Mouse (Mus musculus): ENCODE data around the gene Sell. TPM values are rescaled to one million over a fixed set of nuclear protein-coding genes. Genes with fewer than 3 reads are reported as not detected.
A peak's percentile ranks its signal among the peaks of the same experiment; 100 is the strongest.

Sell gene
- total RNA-seq, 2 experiments from 2014 or later = 0.24 to 0.29 TPM

DNA sequence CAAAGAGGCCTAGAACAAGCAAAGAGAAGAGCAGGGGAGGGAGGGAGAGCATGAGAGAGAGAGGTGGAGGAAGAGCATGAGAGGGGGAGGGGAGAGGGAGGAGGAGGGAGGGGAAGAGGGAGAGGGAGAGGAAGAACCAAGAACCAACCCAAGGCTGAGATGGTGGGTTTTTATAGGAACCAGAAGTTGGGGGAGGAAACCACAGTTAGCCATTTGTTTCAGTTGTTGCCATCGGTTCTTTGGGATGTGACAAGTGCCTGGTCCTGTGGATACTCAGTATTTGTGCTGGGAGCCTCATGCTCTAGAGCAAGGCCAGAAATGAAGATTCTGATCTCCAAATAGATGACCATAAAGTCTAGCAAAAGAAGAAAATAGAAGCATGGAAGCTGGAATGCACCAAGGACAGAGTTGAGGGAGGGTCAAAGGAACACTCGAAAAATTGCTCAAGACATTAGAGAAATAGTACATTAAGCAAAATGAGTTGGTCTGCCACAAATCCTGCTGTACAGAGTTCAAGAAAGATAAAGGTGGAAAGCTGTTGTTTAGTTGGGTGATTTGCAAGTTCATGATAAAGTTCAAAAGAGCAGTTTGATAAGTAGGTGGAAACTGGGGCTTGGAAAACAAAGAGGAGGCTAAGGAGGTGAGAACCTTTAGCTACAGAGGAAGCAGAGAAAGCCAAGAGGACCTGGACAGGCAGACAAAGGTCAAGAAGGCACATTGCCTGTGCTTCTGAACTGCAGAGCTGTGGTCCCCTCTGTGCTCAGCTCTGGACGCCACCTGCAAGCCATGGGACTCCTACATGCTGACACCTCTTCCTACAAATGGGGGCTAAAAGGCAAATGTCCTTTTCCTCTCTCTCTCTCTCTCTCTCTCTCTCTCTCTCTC is 58.4 kb downstream of the Sell start:
- DNase-seq = no peak
- intact Hi-C loops (cut with DNase I; ENCODE audit: low total_unique reads) = no loop called here

- intact Hi-C loops (cut with DNase I; ENCODE audit: low total_unique reads) = no loop called here
- DNase-seq = no peak
Observed at GRCm38 (mm10) chr1:164120777-164121158, 59.0 kb downstream of the Sell start.

- DNase-seq = no peak
- intact Hi-C loops (cut with DNase I; ENCODE audit: low total_unique reads) = no loop called here
Observed at GRCm38 (mm10) chr1:164123836-164124235, 62.1 kb downstream of the Sell start.

GRCm38 (mm10) chr1:164130013-164130412 is 68.2 kb downstream of the Sell start:
- DNase-seq = no peak
- intact Hi-C loops (cut with DNase I; ENCODE audit: low total_unique reads) = no loop called here

GRCm38 (mm10) chr1:164132609-164133008 is 70.8 kb downstream of the Sell start:
- intact Hi-C loops (cut with DNase I; ENCODE audit: low total_unique reads) = no loop called here
- DNase-seq = peak; percentile 10

Other genes starting within 250 kb of the Sell start
- 1 to 10 TPM; 4.0 to 5.2 TPM for gene Scyl3, start 132.9 kb upstream of the Sell start, total RNA-seq (2021)
- 1 to 10 TPM in 1 of 2 experiments, under 1 TPM in 1; 0.62 to 1.2 TPM for gene BC055324, start 67.2 kb upstream of the Sell start, total RNA-seq (2021)
- 1 to 10 TPM; 2.8 to 3.3 TPM for gene Mettl18, start 67.1 kb upstream of the Sell start, total RNA-seq (2021)
- not detected for gene Sele, start 13.7 kb upstream of the Sell start, total RNA-seq (2021)
- 1 to 10 TPM in 1 of 2 experiments, under 1 TPM in 1; 0.31 to 1.1 TPM for gene Selp, start 53.3 kb downstream of the Sell start, total RNA-seq (2021)
- gene F5, start 89.9 kb downstream of the Sell start, total RNA-seq (2021) = under 1 TPM; 0.07 to 0.14 TPM
- 1 to 10 TPM; 1.8 to 2.6 TPM for gene Slc19a2, start 187.1 kb downstream of the Sell start, total RNA-seq (2021)
- gene Ccdc181, start 213.6 kb downstream of the Sell start, total RNA-seq (2021) = 1 to 10 TPM; 5.5 to 5.7 TPM
- 1 to 10 TPM; 3.0 to 3.1 TPM for gene Nme7, start 242.1 kb downstream of the Sell start, total RNA-seq (2021)
- gene Blzf1, start 245.5 kb downstream of the Sell start, total RNA-seq (2021) = 10 to 100 TPM; 22.7 to 23.8 TPM

Measured in gastrocnemius, postnatal 14 days (tissue).